Mouse (Mus musculus): Measurements from ENCODE around the gene Itgb7. TPM values are rescaled to one million over a fixed set of nuclear protein-coding genes. Genes with fewer than 3 reads are reported as not detected.
"Not testable (repeated sequence)": the region's sequence is repeated elsewhere in the genome, so short reads cannot be mapped to it uniquely, and the experiment has no call there.

The Itgb7 gene
- polyA plus RNA-seq, 1 experiment from 2014 or later = 1.7 TPM

- Histone ChIP-seq H3K36me3 (0 out of 2 replicates have a peak, but pooled peaks cover 5% of the 10 kb centered on the region), H3K27me3 (peaks cover 13% of the 10 kb centered on the region), H3K4me3 (no peak overlapping the region), H3K9me3 (no peaks in the 10 kb centered on the region), H3K27ac (replicated peaks) (no peak overlapping the region), H3K4me1 (replicated peaks) (peaks cover 14% of the 10 kb centered on the region), H3K9ac (no peak overlapping the region), H3K4me2 (no peak overlapping the region)
- 87% methylated on average over 14 of the region's 14 CpGs for WGBS
- no peak for ATAC-seq (ENCODE audit: low read depth)
Observed at GRCm38 (mm10) chr15:102238543-102239259, 7.0 kb upstream of the Itgb7 start.

DNA sequence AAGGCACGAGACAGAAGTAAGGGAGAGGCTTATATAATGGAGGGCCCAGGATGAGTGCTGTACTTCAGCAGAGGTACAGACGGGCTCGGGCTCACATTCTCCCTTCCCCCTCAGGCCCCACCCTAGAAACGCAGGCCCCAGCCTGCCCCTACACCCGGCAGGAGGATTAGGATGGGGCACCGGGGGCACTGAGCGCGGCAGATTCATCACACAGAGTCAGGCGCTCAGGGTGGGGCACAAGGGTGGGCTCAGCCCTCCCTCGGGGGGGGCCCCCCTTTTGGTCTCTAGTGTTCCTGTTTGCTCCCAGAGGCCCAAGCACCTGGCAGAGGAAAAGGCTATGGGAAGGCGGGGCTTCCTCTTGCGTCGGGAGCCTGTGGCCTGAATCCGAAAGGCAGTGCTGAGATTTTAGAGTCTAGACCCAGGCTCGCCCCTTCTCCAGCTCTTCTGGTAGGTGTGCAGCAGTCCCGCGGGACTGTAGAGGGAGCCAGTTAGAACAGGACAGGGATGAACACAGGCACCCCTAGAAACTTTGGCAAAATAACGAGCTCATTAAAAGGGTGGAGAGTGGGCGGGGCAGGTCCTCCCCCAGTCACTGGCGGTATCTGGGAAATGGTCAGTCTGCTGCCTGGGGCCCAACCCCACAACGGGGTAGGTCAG, 3.8 kb upstream of the Itgb7 start:
- no peaks in the 10 kb centered on the region for H3K9me3 ChIP-seq
- no peak overlapping the region for H3K27ac ChIP-seq (replicated peaks)
- H3K36me3 ChIP-seq = 0 out of 2 replicates have a peak, but pooled peaks cover 5% of the 10 kb centered on the region
- 46% methylated on average over 21 of the region's 21 CpGs for WGBS
- H3K27me3 ChIP-seq = no peaks in the 10 kb centered on the region
- 0 out of 2 replicates have a peak overlapping the region, but pooled peaks have one; percentile 35 for H3K9ac ChIP-seq
- no peak for ATAC-seq (ENCODE audit: low read depth)
- no peaks in the 10 kb centered on the region; the same call in 1 of the 2 replicates for H3K4me1 ChIP-seq (replicated peaks)
- H3K4me2 ChIP-seq = no peak overlapping the region
- H3K4me3 ChIP-seq = no peak overlapping the region

DNA sequence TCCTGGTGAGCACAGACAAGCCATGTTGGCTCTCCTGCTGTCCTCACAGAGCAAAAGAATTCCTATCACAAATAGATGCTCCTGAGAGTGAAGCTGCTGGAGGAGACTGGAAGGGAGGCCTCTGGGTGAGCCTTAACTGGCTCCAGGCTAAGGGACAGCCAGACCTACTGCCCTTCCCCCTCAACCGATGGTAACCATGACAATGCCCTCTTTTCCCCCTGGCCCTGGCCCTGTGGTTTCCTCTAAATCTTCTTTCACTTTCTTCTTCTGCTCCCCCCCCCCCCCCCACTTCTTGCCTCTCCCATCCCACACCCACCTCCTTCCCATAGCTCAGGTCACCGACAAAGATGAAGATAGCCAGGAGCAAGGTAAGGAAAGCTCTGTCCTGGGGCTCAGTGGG, 2.2 kb upstream of the Itgb7 start:
- H3K36me3 ChIP-seq = 0 out of 2 replicates have a peak, but pooled peaks cover 5% of the 10 kb centered on the region
- no peaks in the 10 kb centered on the region for H3K9me3 ChIP-seq
- no peak overlapping the region for H3K27ac ChIP-seq (replicated peaks)
- no peak overlapping the region for H3K4me2 ChIP-seq
- H3K4me1 ChIP-seq (replicated peaks) = no peaks in the 10 kb centered on the region; the same call in 1 of the 2 replicates
- no peak overlapping the region for H3K4me3 ChIP-seq
- no peaks in the 10 kb centered on the region for H3K27me3 ChIP-seq
- WGBS = 14% methylated on average over 2 of the region's 2 CpGs
- no peak for ATAC-seq (ENCODE audit: low read depth)
- no peak overlapping the region for H3K9ac ChIP-seq

- no peak overlapping the region for H3K4me3 ChIP-seq
- H3K9ac ChIP-seq = no peak overlapping the region
- no peak overlapping the region for H3K27ac ChIP-seq (replicated peaks)
- no peak overlapping the region for H3K4me2 ChIP-seq
- no peaks in the 10 kb centered on the region for H3K27me3 ChIP-seq
- no peak for ATAC-seq (ENCODE audit: low read depth)
- 87% methylated on average over 7 of the region's 7 CpGs for WGBS
- H3K9me3 ChIP-seq = no peaks in the 10 kb centered on the region
- H3K36me3 ChIP-seq = 0 out of 2 replicates have a peak, but pooled peaks cover 5% of the 10 kb centered on the region
- H3K4me1 ChIP-seq (replicated peaks) = no peaks in the 10 kb centered on the region; the same call in 1 of the 2 replicates
Observed at GRCm38 (mm10) chr15:102232764-102233163, 1.0 kb upstream of the Itgb7 start.

DNA sequence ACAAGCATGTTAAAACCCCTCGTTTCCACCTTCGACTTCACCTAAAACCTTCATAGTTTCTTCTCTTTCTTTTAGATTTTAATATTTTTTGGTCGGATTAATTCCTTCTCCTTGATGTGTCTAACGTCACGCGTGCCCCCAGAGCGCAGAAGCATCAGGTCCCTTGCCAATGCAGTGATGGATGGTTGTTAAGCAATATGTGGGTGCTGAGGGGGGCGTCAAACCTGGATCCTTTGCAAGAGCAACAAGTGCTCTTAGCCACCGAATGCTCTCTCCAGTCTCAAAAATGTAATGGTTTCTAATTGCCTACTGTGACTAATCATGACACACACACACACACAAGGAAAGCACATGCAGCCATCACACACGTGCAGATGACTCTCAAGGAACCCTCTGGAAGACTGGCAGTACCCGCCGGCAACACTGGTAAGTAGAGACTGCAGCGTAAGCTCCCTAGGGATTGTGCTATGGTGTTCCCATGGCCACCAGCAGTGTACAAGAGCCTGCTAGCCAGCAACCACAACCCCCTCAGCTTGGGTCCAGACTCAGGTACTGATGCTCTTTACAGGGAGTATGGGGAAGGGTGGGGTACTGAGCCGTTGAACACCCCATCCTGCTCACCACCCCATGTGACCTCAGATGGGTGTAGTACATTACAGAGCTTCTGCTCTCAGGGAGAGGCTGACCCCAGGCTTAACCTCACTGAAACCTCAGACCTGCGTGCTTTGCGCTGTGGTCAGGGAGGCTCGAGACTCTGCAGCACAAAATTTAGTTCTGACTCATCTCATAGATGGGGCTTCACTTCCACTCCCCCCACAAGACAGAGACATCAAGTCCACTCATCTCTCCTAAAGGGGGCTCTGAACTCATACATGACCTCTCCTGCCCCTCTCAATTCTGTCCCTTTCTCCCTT, 1.1 kb downstream of the Itgb7 start:
- no peaks in the 10 kb centered on the region for H3K9me3 ChIP-seq
- H3K4me3 ChIP-seq = no peak overlapping the region
- no peak overlapping the region for H3K9ac ChIP-seq
- no peak overlapping the region for H3K27ac ChIP-seq (replicated peaks)
- no peaks in the 10 kb centered on the region; the same call in 1 of the 2 replicates for H3K4me1 ChIP-seq (replicated peaks)
- H3K36me3 ChIP-seq = 0 out of 2 replicates have a peak, but pooled peaks cover under 1% of the 10 kb centered on the region
- H3K4me2 ChIP-seq = no peak overlapping the region
- 84% methylated on average over 17 of the region's 17 CpGs for WGBS
- H3K27me3 ChIP-seq = 0 out of 2 replicates have a peak, but pooled peaks cover 4% of the 10 kb centered on the region
- ATAC-seq (ENCODE audit: low read depth) = no peak

DNA sequence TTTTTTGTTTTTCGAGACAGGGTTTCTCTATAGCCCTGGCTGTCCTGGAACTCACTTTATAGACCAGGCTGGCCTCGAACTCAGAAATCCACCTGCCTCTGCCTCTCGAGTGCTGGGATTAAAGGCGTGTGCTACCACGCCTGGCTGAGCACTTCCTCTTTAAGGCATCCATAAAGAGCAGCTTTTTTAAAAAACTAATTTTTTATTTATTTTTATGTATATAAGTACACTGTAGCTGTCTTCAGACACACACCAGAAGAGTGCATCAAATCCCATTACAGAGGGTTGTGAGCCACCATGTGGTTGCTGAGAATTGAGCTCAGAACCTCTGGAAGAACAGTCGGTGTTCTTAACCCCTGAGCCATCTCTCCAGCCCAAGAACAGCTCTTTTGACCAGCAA, 6.1 kb downstream of the Itgb7 start:
- not testable (repeated sequence) for H3K4me3 ChIP-seq; H3K27ac ChIP-seq (replicated peaks); H3K36me3 ChIP-seq; ATAC-seq (ENCODE audit: low read depth); H3K4me2 ChIP-seq; H3K9me3 ChIP-seq; H3K9ac ChIP-seq
- H3K27me3 ChIP-seq = peaks cover 32% of the 10 kb centered on the region
- H3K4me1 ChIP-seq (replicated peaks) = peaks cover 18% of the 10 kb centered on the region
- WGBS = 83% methylated on average over 5 of the region's 6 CpGs

DNA sequence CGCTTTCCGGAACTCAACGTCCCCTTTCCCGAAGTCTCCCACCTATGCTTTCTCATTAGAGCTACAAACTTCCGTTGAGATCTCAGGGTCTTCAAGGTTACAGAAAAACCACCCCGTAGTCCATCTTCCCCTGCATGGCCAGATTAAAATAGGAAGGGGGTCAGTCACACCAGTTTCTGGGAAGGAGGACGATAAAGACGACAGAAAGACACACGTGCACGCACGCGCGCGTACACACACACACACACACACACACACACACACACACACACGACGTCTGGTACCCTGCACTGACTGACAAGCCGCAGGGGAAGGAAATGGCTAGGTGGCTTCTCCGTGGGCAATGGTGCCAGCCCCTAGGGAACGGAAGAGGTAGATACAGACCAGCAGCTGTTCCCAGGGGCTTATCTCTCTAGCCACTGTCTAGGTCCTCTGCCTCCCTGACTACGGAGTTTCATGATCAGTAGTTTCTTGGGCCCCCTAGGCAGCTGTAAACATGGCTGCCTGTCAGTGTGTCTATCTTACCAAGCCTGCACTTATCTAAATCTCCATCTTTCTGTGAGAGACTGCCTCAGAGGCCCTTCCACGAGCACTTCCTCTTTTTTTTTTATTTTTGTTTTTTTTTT, 6.6 kb downstream of the Itgb7 start:
- H3K27ac ChIP-seq (replicated peaks) = no peak overlapping the region
- peaks cover 32% of the 10 kb centered on the region for H3K27me3 ChIP-seq
- H3K36me3 ChIP-seq = no peaks in the 10 kb centered on the region
- no peak for ATAC-seq (ENCODE audit: low read depth)
- peak overlapping the region; percentile 41 for H3K4me3 ChIP-seq
- H3K4me2 ChIP-seq = peak overlapping the region; percentile 79
- WGBS = 23% methylated on average over 21 of the region's 21 CpGs
- no peak overlapping the region for H3K9ac ChIP-seq
- peaks cover 18% of the 10 kb centered on the region for H3K4me1 ChIP-seq (replicated peaks)
- H3K9me3 ChIP-seq = no peaks in the 10 kb centered on the region

- peak overlapping the region; percentile 79 for H3K4me2 ChIP-seq
- peak; percentile 91 for ATAC-seq (ENCODE audit: low read depth)
- peaks cover 32% of the 10 kb centered on the region for H3K27me3 ChIP-seq
- H3K4me3 ChIP-seq = peak overlapping the region; percentile 41
- H3K9me3 ChIP-seq = no peaks in the 10 kb centered on the region
- WGBS = 3% methylated on average over 39 of the region's 43 CpGs
- H3K27ac ChIP-seq (replicated peaks) = no peak overlapping the region
- peak overlapping the region; percentile 68 for H3K9ac ChIP-seq
- peaks cover 18% of the 10 kb centered on the region for H3K4me1 ChIP-seq (replicated peaks)
- no peaks in the 10 kb centered on the region for H3K36me3 ChIP-seq
Observed at GRCm38 (mm10) chr15:102224186-102224991, 7.4 kb downstream of the Itgb7 start.

GRCm38 (mm10) chr15:102222386-102222785, 9.4 kb downstream of the Itgb7 start:
- H3K27ac ChIP-seq (replicated peaks) = no peak overlapping the region
- no peaks in the 10 kb centered on the region for H3K9me3 ChIP-seq
- no peak overlapping the region for H3K4me2 ChIP-seq
- peaks cover 18% of the 10 kb centered on the region for H3K4me1 ChIP-seq (replicated peaks)
- no peak for ATAC-seq (ENCODE audit: low read depth)
- no peak overlapping the region for H3K4me3 ChIP-seq
- 47% methylated on average over 10 of the region's 10 CpGs for WGBS
- peaks cover 32% of the 10 kb centered on the region for H3K27me3 ChIP-seq
- H3K36me3 ChIP-seq = peaks cover 4% of the 10 kb centered on the region; the same call in 1 of the 2 replicates
- no peak overlapping the region for H3K9ac ChIP-seq

DNA sequence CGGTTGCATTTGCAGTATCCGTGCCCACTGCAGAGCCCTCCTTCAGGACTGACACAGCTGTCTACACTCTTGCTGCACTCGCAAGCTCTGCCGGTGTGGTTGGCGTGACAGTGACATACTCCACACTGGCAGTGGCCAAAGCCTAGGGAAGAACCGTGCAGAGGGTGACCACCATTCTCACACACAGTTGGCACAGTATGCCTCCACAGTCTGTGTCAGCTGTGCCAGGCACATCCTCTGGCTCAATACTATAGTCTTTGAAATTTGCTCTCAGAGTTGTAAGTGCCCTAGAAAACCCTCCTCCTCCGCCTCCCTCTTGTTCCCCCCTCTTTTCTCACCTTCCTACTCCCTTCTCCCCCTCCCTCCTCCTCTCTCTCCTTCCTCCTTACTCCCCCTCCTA, 14.4 kb downstream of the Itgb7 start:
- no peak overlapping the region for H3K9ac ChIP-seq
- whole genome bisulfite sequencing = 95% methylated on average over 7 of the region's 7 CpGs
- peaks cover 52% of the 10 kb centered on the region for H3K36me3 ChIP-seq
- 0 out of 2 replicates have a peak, but pooled peaks cover 1% of the 10 kb centered on the region for H3K4me1 ChIP-seq (replicated peaks)
- no peaks in the 10 kb centered on the region for H3K9me3 ChIP-seq
- no peak overlapping the region for H3K27ac ChIP-seq (replicated peaks)
- H3K4me3 ChIP-seq = no peak overlapping the region
- ATAC-seq (ENCODE audit: low read depth) = no peak
- no peak overlapping the region for H3K4me2 ChIP-seq
- peaks cover under 1% of the 10 kb centered on the region; the same call in 1 of the 2 replicates for H3K27me3 ChIP-seq

Measured in neural tube, embryonic 13.5 days (tissue).